Mouse (Mus musculus) megakaryocyte, embryonic 14.5 days (primary cell): Measurements from ENCODE around the gene Ppp2r5b. TPM values are rescaled to one million over a fixed set of nuclear protein-coding genes. Genes with fewer than 3 reads are reported as not detected.

ENCODE experiments used
- H3K27me3 ChIP-seq: replicated peaks from 2 replicates; pipeline ENCODE3; 2012; ENCODE audit warnings: inconsistent platforms
- H3K36me3 ChIP-seq: replicated peaks from 2 replicates; pipeline ENCODE3; 2012; ENCODE audit warnings: low read length, inconsistent platforms, mixed read lengths
- H3K4me1 ChIP-seq: 2 replicates; pipeline ENCODE4 v1.6.1; 2012; ENCODE audit warnings: inconsistent platforms
- H3K4me3 ChIP-seq: replicated peaks from 2 replicates; pipeline ENCODE3; 2012; ENCODE audit warnings: moderate library complexity, mild to moderate bottlenecking, inconsistent platforms
- H3K9me3 ChIP-seq: 2 replicates; pipeline ENCODE4 v1.6.1; 2012; ENCODE audit warnings: inconsistent platforms
- FLI1 ChIP-seq: IDR thresholded peaks from 2 replicates; pipeline ENCODE4 v1.6.1; 2012; ENCODE audit warnings: low read length, inconsistent platforms, mixed read lengths
- GATA1 ChIP-seq: IDR thresholded peaks from 3 replicates; pipeline ENCODE4 v1.6.1; 2012; ENCODE audit warnings: mixed read lengths, low read length, inconsistent platforms, borderline replicate concordance
- polyA plus RNA-seq: library from polyadenylated mRNA; stranded (reverse); fragments of >175 nt; gene quantifications from 2 replicates; pipeline ENCODE4 v1.2.3, GENCODE M21; 2012; ENCODE audit warnings: low replicate concordance; ENCODE audit not compliant: insufficient read depth

Gene Ppp2r5b
- polyA plus RNA-seq, 1 experiment: 26.0 TPM

DNA sequence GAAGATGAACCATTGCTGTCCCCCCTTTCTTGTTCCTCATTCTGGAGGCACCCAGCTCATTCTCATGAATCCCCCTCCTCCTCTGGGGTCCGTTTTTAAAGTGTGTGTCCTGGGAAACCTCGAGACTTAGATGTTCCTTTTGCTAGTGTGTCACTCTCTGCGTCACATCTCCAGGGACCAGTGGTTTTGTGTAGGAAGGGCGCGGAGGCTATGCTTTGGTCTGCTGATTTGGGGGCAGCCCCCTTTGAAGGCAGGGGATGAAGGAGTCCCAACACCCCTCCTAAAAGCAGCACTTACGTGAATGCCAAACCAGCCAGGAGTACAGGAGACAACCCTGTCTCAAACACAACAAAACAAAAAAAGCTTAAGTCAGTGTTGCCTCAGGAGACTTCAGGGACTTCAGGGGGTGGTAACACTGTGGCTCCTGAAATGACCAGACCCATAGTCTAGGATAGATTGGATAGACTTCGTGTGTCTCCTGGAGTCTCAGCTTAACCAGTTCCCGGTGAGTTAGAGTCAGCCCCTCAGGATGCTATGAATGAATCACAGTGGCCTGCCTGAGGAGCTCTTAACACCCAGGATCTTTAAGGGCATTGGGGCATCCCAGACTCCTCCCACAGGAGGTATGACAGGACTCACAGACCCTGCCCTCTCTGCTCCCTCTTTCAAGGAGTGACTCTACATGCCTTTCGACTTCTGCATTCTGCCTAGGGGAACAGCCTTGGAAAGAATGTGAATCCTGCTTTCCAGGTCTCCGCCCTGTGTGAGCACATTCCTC lies 42.2 kb upstream of the Ppp2r5b start:
- Histone ChIP-seq H3K4me3 (peak overlapping the region; percentile 100), H3K9me3 (no peaks in the 10 kb centered on the region), H3K4me1 (peaks cover 81% of the 10 kb centered on the region), H3K27me3 (no peaks in the 10 kb centered on the region), H3K36me3 (peaks cover 54% of the 10 kb centered on the region)
- TF ChIP-seq GATA1 (no peak), FLI1 (no peak)

DNA sequence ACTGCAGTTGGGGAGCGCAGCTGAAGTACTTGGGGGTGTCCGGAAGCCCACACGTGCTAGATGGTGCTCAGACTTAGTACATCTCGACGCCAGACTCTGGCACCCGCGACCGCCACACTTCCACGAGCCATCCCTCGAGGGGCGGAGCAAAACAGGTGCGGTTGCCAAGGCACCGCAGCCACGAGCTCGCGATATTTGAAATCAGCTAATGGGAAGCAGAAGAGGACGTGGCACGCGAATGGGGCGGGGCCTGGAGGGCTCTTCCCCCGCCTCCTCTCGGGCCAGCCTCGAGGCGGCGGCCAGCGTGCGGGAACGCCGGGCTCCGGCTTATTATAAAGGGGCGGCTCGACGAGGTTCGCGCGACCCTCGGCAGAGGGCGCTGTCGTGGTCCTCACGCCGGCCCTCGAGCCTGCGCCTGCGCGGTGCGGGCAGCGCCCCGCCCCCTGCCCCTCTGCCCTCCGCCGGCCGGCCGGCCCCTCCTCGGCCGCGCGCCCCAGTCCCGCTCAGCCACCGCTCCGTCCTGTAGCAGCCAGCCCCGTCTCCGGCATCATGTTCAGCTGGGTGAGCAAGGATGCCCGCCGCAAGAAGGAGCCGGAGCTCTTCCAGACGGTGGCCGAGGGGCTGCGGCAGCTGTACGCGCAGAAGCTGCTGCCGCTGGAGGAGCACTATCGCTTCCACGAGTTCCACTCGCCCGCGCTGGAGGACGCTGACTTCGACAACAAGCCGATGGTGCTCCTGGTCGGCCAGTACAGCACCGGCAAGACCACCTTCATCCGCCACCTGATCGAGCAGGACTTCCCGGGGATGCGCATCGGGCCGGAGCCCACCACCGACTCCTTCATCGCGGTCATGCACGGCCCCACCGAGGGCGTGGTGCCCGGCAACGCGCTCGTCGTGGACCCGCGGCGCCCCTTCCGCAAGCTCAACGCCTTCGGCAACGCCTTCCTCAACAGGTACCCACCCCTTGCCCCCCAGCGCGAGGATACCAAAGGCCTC lies 41.1 kb upstream of the Ppp2r5b start, which contains the start of gene Ehd1:
Gene Ehd1 (plus strand): TSS at position 300 of the 996 bp plus-strand sequence.
- TF ChIP-seq GATA1 (no peak), FLI1 (no peak)
- peaks cover 73% of the 10 kb centered on the region for H3K4me1 ChIP-seq
- H3K4me3 ChIP-seq: peak within 1 kb of the TSS; percentile 100
- no peaks in the 10 kb centered on the region for H3K9me3 ChIP-seq
- H3K36me3 ChIP-seq: peaks cover 43% of the 10 kb centered on the region
- H3K27me3 ChIP-seq: no peaks in the 10 kb centered on the region

DNA sequence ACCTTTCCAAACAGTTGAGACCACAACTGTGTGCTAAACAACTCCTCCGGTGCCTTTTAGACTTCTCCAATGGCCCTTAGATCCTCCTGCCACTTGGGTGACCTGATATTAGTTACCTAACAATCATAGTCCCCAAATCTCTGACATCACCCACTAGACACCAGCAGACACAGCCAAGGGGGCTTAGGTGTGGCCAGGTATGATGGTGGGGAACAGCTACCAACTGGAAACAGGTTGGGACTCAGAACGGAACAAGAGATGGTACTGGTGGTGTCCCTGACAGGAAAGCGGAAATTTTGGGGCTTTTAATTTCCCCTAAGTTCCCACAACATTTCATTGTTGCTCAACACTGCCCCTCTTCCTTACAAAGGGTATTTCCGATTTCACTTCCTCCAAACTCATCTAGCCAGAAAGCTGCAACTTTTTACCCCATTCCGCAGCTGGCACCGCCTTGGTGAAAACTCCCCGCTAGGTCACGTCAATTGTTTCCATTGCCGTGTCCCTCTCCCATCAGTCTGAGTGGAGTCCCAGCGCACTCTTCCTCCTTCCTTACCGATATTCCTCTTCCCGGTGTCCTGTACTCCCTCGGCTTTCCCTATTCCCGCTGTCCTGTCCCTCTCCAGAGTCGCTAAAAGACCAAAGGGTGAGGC lies 40.2 kb upstream of the Ppp2r5b start:
- Histone ChIP-seq H3K36me3 (peaks cover 34% of the 10 kb centered on the region), H3K4me3 (peak overlapping the region; percentile 100), H3K9me3 (no peaks in the 10 kb centered on the region), H3K4me1 (peaks cover 64% of the 10 kb centered on the region), H3K27me3 (no peaks in the 10 kb centered on the region)
- no peak for TF ChIP-seq GATA1
- no peak for TF ChIP-seq FLI1

DNA sequence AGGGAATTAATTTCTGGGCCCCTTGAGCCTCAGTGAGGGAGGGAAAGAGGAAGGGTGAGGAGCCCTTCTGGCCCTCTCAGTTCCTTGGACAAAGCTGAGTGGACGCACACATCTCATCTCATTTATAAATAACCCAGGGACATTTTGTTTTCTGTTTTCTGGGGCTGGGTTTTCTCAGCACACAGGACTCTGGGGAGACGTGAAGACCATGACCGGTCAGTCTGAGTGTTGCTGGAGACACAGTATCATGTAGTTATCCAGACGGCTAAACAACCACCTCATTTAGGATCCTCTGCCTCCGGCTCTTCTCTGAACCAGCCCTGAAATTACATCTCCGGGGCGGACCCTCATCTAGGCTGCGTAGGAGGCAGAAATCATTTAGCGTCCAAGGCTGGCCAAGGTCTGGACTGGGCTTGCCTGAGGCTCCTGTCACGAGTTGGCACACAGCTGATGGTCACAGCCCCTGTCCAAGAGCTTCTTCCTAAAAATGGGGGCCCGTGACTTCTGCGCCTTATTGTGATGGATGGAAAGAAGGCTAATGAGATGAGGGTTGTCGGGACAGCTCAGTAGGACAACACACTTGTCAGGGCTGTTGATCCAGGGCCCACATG lies 38.4 kb upstream of the Ppp2r5b start:
- Histone ChIP-seq H3K4me3 (no peak overlapping the region), H3K36me3 (peaks cover 17% of the 10 kb centered on the region), H3K27me3 (no peaks in the 10 kb centered on the region), H3K4me1 (peaks cover 53% of the 10 kb centered on the region), H3K9me3 (no peaks in the 10 kb centered on the region)
- TF ChIP-seq FLI1 (no peak), GATA1 (no peak)

DNA sequence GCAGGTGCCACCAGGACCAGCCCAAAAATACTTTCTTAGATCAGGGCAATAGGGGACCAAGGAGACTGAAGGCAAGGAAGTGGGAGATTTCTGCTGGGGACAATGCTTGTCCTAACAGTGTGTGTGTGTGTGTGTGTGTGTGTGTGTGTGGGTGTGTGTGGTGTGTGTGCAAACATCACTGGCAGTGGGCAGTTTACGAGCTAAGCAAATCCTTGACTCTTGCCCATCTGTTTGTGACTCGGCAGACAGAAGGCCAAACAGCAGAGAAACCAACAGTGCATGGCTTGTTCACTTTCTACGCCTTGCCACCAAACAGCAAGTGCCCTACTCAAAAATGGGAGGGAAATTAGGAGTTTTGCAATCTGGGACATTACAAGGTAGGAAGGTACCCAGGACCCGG lies 37.9 kb upstream of the Ppp2r5b start:
- TF ChIP-seq GATA1: no peak
- no peak for TF ChIP-seq FLI1
- no peaks in the 10 kb centered on the region for H3K27me3 ChIP-seq
- H3K4me3 ChIP-seq: no peak overlapping the region
- no peaks in the 10 kb centered on the region for H3K9me3 ChIP-seq
- H3K36me3 ChIP-seq: peaks cover 11% of the 10 kb centered on the region
- peaks cover 50% of the 10 kb centered on the region for H3K4me1 ChIP-seq

DNA sequence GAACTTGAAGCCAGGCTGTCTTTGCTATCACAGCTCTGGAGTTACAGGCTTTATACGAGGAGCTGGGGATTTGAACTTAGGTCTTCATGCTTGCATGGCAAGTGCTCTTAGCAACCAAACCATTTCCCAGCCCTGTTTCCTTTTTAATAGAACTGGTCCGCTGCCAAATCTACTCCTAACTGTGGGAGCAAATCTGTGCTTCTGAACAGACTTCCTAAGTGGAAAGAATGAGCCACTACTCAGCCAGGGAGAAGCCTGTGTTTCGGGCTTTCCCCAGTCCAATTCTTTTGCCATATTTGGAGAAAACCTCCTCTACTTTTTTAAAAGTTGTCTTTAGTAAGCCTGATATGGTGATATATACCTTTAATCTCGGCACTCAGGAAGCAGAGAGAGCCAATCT lies 37.1 kb upstream of the Ppp2r5b start:
- Histone ChIP-seq H3K36me3 (peaks cover 4% of the 10 kb centered on the region), H3K4me3 (no peak overlapping the region), H3K4me1 (peaks cover 52% of the 10 kb centered on the region), H3K9me3 (no peaks in the 10 kb centered on the region), H3K27me3 (no peaks in the 10 kb centered on the region)
- no peak for TF ChIP-seq FLI1
- no peak for TF ChIP-seq GATA1

DNA sequence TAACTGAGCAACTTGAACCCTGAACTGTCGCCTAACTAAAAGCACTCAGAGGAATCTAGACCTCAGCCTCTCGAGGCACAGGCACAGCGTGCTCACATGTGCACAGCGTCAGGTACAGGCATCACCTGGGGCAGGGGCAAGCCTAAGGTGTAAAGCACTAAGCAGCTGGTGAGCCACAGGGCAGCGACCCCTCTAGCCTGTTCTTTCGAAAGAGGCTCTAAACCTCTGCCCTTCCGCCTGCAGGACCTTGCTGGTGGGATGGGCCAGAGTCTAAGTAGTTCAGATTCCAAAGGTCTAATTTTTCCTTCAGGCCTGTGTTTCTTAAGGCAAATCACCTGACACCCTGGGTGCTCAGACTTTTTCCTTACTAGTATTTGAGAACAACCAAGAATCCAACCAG lies 36.4 kb upstream of the Ppp2r5b start:
- TF ChIP-seq GATA1: no peak
- Histone ChIP-seq H3K4me3 (no peak overlapping the region), H3K4me1 (peaks cover 58% of the 10 kb centered on the region), H3K27me3 (peaks cover 3% of the 10 kb centered on the region), H3K9me3 (no peaks in the 10 kb centered on the region), H3K36me3 (peaks cover 4% of the 10 kb centered on the region)

DNA sequence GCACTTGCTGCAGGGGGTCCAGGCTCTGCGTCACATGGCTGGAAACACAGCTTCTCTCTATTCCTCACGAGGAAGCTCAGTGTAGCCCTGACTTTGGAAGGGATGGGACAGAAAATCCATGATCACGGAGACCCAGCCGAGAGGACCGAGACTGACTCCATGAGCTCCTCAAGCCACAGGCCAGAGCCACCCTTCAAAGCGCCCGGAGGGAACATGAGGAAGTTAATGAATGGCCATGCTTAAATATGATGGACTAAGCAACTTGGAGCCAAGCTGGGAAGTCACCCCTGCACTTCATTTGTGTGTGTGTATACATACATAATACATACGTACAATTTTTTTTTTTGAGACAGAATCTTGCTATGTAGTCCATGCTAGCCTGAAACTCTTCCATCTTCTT lies 35.5 kb upstream of the Ppp2r5b start:
- peaks cover 56% of the 10 kb centered on the region for H3K4me1 ChIP-seq

DNA sequence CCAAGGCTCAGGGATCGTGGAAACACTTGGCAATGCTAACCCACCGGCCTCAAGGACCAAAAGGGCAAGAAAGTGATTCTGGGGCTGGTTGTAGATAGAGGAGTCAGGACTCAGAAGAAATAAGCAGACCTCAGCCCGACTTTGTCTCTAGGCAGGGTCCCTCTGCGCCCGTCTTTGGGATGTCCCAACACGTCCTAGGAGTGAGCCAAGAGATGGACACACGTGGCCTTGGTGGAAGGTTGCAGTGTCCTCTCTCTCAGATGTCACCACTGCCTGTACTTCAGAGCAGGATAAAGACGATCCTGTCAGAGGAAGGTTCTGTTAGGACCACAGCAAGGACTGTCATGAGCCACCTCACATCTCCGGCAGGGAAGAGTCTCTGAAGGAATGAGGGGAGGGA lies 35.0 kb upstream of the Ppp2r5b start:
- Histone ChIP-seq H3K27me3 (peaks cover 4% of the 10 kb centered on the region), H3K4me1 (peaks cover 50% of the 10 kb centered on the region), H3K36me3 (peaks cover 4% of the 10 kb centered on the region), H3K9me3 (no peaks in the 10 kb centered on the region), H3K4me3 (no peak overlapping the region)
- no peak for TF ChIP-seq FLI1
- TF ChIP-seq GATA1: no peak

More for the DNA sequence above, 35.5 kb upstream of the Ppp2r5b start:
- Histone ChIP-seq H3K36me3 (peaks cover 4% of the 10 kb centered on the region), H3K9me3 (no peaks in the 10 kb centered on the region), H3K4me3 (no peak overlapping the region), H3K27me3 (peaks cover 4% of the 10 kb centered on the region)
- TF ChIP-seq GATA1: no peak
